Mouse (Mus musculus) testis, adult 2 months (tissue): ENCODE results near the gene Rbpms2.

ENCODE experiments used
- CTCF ChIP-seq: fragments of 200-500 bp; IDR thresholded peaks from 2 replicates; pipeline ENCODE4 v1.5.1; 2012; ENCODE audit warnings: low read depth, mild to moderate bottlenecking, inconsistent platforms, low read length, moderate library complexity; ENCODE audit not compliant: control insufficient read depth, insufficient read depth, insufficient replicate concordance
- POLR2A ChIP-seq: fragments of 200-500 bp; IDR thresholded peaks from 2 replicates; pipeline ENCODE4 v1.6.1; 2012; ENCODE audit warnings: low read depth, mild to moderate bottlenecking, inconsistent platforms, low read length, moderate library complexity; ENCODE audit not compliant: control insufficient read depth

DNA sequence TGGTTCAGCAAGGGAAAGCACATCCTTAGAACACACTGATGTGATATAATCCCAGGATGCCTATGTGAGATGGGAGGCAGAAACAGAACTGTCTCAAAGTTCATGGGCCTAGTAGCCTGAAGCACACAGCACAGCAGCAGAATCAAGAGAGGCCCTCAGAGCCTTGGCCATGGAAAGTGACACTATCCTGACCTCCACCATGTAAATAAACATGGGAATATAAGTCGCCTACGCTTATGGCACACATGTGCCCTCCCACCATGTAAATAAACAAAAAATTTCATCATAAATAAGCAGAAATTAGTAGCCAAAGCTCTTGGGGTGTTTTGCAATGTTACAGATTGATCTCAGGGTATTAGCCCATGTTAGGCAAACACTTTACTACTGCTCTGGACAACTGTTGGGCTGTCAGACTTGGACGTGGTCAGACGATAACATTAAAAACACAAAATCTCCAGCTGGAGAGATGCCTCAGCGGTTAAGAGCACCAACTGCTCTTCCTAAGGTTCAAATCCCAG, 17.4 kb upstream of the Rbpms2 start:
- no peak for TF ChIP-seq CTCF
- TF ChIP-seq POLR2A, result no peak
